Mouse (Mus musculus): ENCODE measurements around the gene Ezh2. TPM values are rescaled to one million over a fixed set of nuclear protein-coding genes. Genes with fewer than 3 reads are reported as not detected.
A peak's percentile ranks its signal among the peaks of the same experiment; 100 is the strongest.
"Not testable (repeated sequence)": the region's sequence is repeated elsewhere in the genome, so short reads cannot be mapped to it uniquely, and the experiment has no call there.

Ezh2 gene
- total and polyA plus RNA-seq, 2 experiments from 2014 or later: 41.5 to 50.0 TPM

DNA sequence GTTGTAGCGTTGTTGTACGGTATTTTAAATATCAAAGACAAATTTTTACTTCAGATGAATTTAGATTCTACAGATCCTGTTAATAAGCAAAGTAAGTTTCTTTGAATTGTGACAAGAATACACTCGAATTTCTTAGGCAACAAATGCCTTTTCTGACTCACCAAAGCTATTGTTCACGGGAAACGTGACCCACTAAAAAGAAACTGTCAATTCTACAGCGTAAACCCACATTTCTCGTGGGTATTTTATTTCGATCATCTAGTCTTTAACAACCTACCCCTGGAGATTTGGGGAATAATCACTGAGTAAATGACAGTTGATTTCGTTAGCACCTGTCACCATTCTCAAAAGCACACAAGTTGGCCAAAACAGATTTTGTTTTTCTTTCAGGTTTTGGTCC lies 1.6 kb downstream of the Ezh2 start:
- no peak for ATAC-seq
- peak overlapping the region; percentile 71 for H3K4me3 ChIP-seq (ENCODE audit: low read depth, low read length)
- TF ChIP-seq CTCF (IDR thresholded peaks at IDR 0.05; ENCODE audit: low read depth): no peak
- H3K27ac ChIP-seq (ENCODE audit: low read depth, low read length): peak overlapping the region; percentile 96
- 2% methylated on average over 9 of the region's 9 CpGs for WGBS
- H3K36me3 ChIP-seq (ENCODE audit: insufficient read depth): no peaks in the 10 kb centered on the region
- H3K4me2 ChIP-seq (ENCODE audit: low read depth): peak overlapping the region; percentile 74
- no peak for DNase-seq
- no peaks in the 10 kb centered on the region for H3K9me3 ChIP-seq (ENCODE audit: low read length)
- H3K9ac ChIP-seq: peak overlapping the region; percentile 98
- H3K4me1 ChIP-seq (ENCODE audit: insufficient read depth): peaks cover 8% of the 10 kb centered on the region; the same call in 1 of the 2 replicates
- H3K27me3 ChIP-seq (ENCODE audit: insufficient read depth, low read length): no peaks in the 10 kb centered on the region

DNA sequence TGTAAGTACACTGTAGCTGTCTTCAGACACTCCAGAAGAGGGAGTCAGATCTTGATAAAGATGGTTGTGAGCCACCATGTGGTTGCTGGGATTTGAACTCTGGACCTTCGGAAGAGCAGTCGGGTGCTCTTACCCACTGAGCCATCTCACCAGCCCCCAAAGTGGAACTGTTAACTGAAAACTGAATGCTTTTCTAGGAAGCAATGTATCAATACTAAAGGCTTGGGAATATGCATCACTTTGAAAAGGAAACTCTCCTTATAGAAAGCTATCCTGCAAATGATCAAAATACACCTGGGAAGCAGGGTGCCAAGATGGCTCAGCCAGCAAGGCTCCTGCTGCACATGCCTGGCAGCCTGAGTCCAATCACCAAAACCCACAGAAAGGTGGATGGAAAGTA lies 7.8 kb downstream of the Ezh2 start:
- not testable (repeated sequence) for H3K4me2 ChIP-seq (ENCODE audit: low read depth); H3K36me3 ChIP-seq (ENCODE audit: insufficient read depth); H3K4me1 ChIP-seq (ENCODE audit: insufficient read depth); ATAC-seq; H3K9me3 ChIP-seq (ENCODE audit: low read length); H3K27ac ChIP-seq (ENCODE audit: low read depth, low read length); H3K4me3 ChIP-seq (ENCODE audit: low read depth, low read length); H3K27me3 ChIP-seq (ENCODE audit: insufficient read depth, low read length); H3K9ac ChIP-seq
- DNase-seq: peak; percentile 6
- WGBS: 100% methylated on average over 2 of the region's 2 CpGs

DNA sequence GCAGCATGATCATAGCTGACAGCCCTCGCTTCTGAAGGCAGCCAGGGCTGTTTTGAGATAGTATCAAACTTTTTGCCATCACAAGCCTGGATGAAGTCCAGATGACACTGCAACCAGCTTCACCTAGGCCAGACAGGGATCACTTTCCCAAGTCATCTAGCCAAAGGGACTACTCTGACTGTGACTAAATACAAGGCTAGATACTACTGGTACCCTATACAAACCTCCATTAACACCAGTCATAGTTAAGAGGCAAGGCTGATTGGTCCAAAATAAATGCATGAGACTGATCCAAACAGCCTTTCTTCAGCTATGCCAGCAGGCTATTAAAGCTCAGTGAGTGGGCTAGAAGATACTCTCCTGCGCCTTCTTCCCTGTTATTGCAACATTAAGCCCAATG lies 22.3 kb downstream of the Ezh2 start:
- ATAC-seq: no peak
- H3K9ac ChIP-seq: no peak overlapping the region

DNA sequence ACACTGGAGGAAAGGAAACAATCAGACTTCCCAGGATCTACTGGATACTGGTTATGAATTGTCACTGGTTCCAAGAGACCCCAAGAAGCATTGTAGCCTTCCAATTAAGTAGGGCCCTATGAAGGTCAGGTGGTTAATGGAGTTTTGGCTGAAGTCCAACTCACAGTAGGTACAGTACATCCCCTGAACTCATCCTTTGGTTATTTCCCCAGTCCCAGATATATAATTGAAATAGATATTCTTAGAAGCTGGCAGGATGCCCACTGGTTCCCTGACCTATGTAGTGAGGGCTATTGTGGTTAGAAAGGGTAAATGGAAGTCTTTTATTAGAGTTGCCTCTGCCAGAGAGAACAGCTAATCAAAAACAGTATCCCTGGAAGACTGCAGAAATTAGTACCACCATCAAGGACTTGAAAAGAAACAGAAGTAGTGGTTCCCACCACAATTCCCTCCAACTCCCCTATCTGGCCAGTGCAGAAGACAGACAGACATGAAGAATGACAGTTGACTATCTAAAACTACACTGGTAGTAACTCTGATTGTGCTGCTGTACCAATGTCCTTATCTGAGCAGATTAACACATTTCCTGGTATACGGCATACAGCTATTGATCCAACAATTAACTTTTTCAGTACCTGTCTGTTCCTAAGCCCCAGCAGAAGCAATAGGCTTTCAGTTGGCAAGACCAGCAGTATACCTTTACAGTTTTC lies 29.7 kb downstream of the Ezh2 start:
- no peak for DNase-seq
- H3K9ac ChIP-seq: no peak overlapping the region

More for the DNA sequence above, 22.3 kb downstream of the Ezh2 start:
- Histone ChIP-seq H3K4me3 (ENCODE audit: low read depth, low read length) (no peak overlapping the region), H3K4me2 (ENCODE audit: low read depth) (no peak overlapping the region), H3K36me3 (ENCODE audit: insufficient read depth) (peaks cover 19% of the 10 kb centered on the region), H3K4me1 (ENCODE audit: insufficient read depth) (no peaks in the 10 kb centered on the region), H3K9me3 (ENCODE audit: low read length) (no peaks in the 10 kb centered on the region), H3K27me3 (ENCODE audit: insufficient read depth, low read length) (no peaks in the 10 kb centered on the region), H3K27ac (ENCODE audit: low read depth, low read length) (no peak overlapping the region)
- 89% methylated on average over 2 of the region's 2 CpGs for WGBS
- TF ChIP-seq CTCF (IDR thresholded peaks at IDR 0.05; ENCODE audit: low read depth): no peak
- DNase-seq: no peak

DNA sequence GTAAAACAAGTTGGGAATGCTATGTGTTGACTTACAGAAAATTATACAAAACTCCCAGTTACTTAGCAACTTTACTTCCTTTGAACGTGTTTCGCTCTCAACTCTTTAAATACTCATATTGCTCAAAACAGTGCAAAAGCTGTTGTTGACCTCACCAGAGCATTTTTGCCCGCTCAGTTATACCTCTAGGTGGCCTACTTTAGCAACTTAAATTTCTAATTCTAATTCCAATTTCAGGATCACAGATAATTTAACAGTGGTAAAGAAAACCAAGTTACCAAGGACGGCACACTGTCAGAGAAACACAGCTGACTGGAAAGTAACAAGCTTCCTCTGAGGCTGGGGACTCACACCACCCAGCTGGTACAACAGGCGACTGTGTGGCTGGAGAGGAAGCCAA lies 33.7 kb downstream of the Ezh2 start:
- Histone ChIP-seq H3K4me3 (ENCODE audit: low read depth, low read length) (no peak overlapping the region), H3K4me2 (ENCODE audit: low read depth) (no peak overlapping the region), H3K36me3 (ENCODE audit: insufficient read depth) (peaks cover 10% of the 10 kb centered on the region; the same call in 1 of the 2 replicates), H3K4me1 (ENCODE audit: insufficient read depth) (no peaks in the 10 kb centered on the region), H3K27ac (ENCODE audit: low read depth, low read length) (no peak overlapping the region), H3K9ac (no peak overlapping the region), H3K9me3 (ENCODE audit: low read length) (no peaks in the 10 kb centered on the region), H3K27me3 (ENCODE audit: insufficient read depth, low read length) (no peaks in the 10 kb centered on the region)
- DNase-seq: peak; percentile 16
- WGBS: 81% methylated on average over 5 of the region's 5 CpGs
- peak; percentile 40 for TF ChIP-seq CTCF (IDR thresholded peaks at IDR 0.05; ENCODE audit: low read depth)
- no peak for ATAC-seq

More for the DNA sequence above, 29.7 kb downstream of the Ezh2 start:
- TF ChIP-seq CTCF (IDR thresholded peaks at IDR 0.05; ENCODE audit: low read depth): no peak
- Histone ChIP-seq H3K27ac (ENCODE audit: low read depth, low read length) (no peak overlapping the region), H3K4me2 (ENCODE audit: low read depth) (no peak overlapping the region), H3K36me3 (ENCODE audit: insufficient read depth) (peaks cover 22% of the 10 kb centered on the region), H3K4me3 (ENCODE audit: low read depth, low read length) (no peak overlapping the region), H3K9me3 (ENCODE audit: low read length) (no peaks in the 10 kb centered on the region), H3K27me3 (ENCODE audit: insufficient read depth, low read length) (no peaks in the 10 kb centered on the region), H3K4me1 (ENCODE audit: insufficient read depth) (no peaks in the 10 kb centered on the region)
- no peak for ATAC-seq
- WGBS: 76% methylated on average over 1 of the region's 1 CpGs

DNA sequence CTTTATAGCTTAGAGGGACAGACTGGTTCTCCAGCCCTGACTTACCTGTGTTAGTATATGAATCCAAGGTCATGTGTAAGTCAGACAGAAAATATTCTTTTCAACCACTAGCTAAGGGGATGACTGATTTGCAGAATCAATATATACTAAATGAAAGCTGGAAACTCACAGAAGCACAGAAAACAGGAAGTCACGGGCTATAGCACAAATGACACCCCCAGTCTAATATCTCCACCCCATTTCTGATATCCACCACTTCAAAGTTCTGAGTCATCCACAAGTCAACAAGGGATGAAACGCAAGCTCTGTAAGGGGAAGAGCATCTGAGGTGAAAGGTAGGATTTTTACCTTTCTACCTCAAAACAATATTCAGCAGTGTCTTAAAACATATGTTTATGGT lies 34.3 kb downstream of the Ezh2 start:
- Histone ChIP-seq H3K4me3 (ENCODE audit: low read depth, low read length) (no peak overlapping the region), H3K27ac (ENCODE audit: low read depth, low read length) (no peak overlapping the region), H3K27me3 (ENCODE audit: insufficient read depth, low read length) (no peaks in the 10 kb centered on the region), H3K4me1 (ENCODE audit: insufficient read depth) (no peaks in the 10 kb centered on the region), H3K36me3 (ENCODE audit: insufficient read depth) (peaks cover 15% of the 10 kb centered on the region; the same call in 1 of the 2 replicates), H3K4me2 (ENCODE audit: low read depth) (no peak overlapping the region), H3K9ac (no peak overlapping the region), H3K9me3 (ENCODE audit: low read length) (no peaks in the 10 kb centered on the region)
- 97% methylated on average over 2 of the region's 2 CpGs for WGBS
- no peak for ATAC-seq
- no peak for DNase-seq
- TF ChIP-seq CTCF (IDR thresholded peaks at IDR 0.05; ENCODE audit: low read depth): no peak

GRCm38 (mm10) chr6:47560407-47560806 lies 34.7 kb downstream of the Ezh2 start:
- Histone ChIP-seq H3K27me3 (ENCODE audit: insufficient read depth, low read length) (no peaks in the 10 kb centered on the region), H3K9me3 (ENCODE audit: low read length) (no peaks in the 10 kb centered on the region), H3K4me1 (ENCODE audit: insufficient read depth) (no peaks in the 10 kb centered on the region), H3K4me2 (ENCODE audit: low read depth) (no peak overlapping the region), H3K4me3 (ENCODE audit: low read depth, low read length) (no peak overlapping the region), H3K27ac (ENCODE audit: low read depth, low read length) (no peak overlapping the region), H3K9ac (no peak overlapping the region), H3K36me3 (ENCODE audit: insufficient read depth) (peaks cover 19% of the 10 kb centered on the region; the same call in 1 of the 2 replicates)
- no peak for TF ChIP-seq CTCF (IDR thresholded peaks at IDR 0.05; ENCODE audit: low read depth)
- no peak for DNase-seq
- ATAC-seq: no peak
